Mouse (Mus musculus) midbrain, embryonic 13.5 days (tissue): ENCODE results near the gene Cd72. TPM values are rescaled to one million over a fixed set of nuclear protein-coding genes. Genes with fewer than 3 reads are reported as not detected.

ENCODE experiments used
- ATAC-seq: fragments of 200-750 bp; cut with Nextera tagmentation; 2 replicates; pipeline ENCODE4 v1.8.0; 2017; ENCODE audit warnings: mild to moderate bottlenecking, moderate TSS enrichment, moderate library complexity
- H3K27ac ChIP-seq: fragments of 300-500 bp; sonication (generic); 2 replicates; pipeline ENCODE4 v1.5.1; 2015; ENCODE audit warnings: inconsistent platforms, mild to moderate bottlenecking, moderate library complexity
- H3K27me3 ChIP-seq: fragments of 300-500 bp; sonication (generic); 2 replicates; pipeline ENCODE4 v1.6.1; 2015; ENCODE audit warnings: mild to moderate bottlenecking, inconsistent platforms
- H3K36me3 ChIP-seq: fragments of 300-500 bp; sonication (generic); 2 replicates; pipeline ENCODE4 v1.6.1; 2015; ENCODE audit warnings: mild to moderate bottlenecking, inconsistent platforms
- H3K4me1 ChIP-seq: fragments of 300-500 bp; sonication (generic); replicated peaks from 2 replicates; pipeline ENCODE4 v1.6.1; 2015; ENCODE audit warnings: inconsistent platforms
- H3K4me2 ChIP-seq: fragments of 300-500 bp; sonication (generic); replicated peaks from 2 replicates; pipeline ENCODE4 v1.6.1; 2015; ENCODE audit warnings: moderate library complexity, mild to moderate bottlenecking, inconsistent platforms
- H3K4me3 ChIP-seq: fragments of 300-500 bp; sonication (generic); replicated peaks from 2 replicates; pipeline ENCODE4 v1.5.1; 2015; ENCODE audit warnings: mild to moderate bottlenecking, inconsistent platforms
- H3K9ac ChIP-seq: fragments of 300-500 bp; sonication (generic); replicated peaks from 2 replicates; pipeline ENCODE4 v1.6.1; 2015; ENCODE audit warnings: mild to moderate bottlenecking, inconsistent platforms
- H3K9me3 ChIP-seq: fragments of 300-500 bp; sonication (generic); 2 replicates; pipeline ENCODE4 v1.6.1; 2016; ENCODE audit warnings: mild to moderate bottlenecking, inconsistent platforms
- WGBS: fragments of 180-500 bp; shearing (Covaris S2); methylation state at CpG from one replicate; pipeline ENCODE4 v1.1.7; 2015; 5-methylcytosine and 5-hydroxymethylcytosine counted together
- polyA plus RNA-seq: library from polyadenylated mRNA; unstranded; fragments of >200 nt; fragmentation: Nextera tagmentation; extraction: Ambion mirVana; gene quantifications from 2 replicates; pipeline ENCODE4 v1.2.1, GENCODE M21; 2015

Cd72 gene
- polyA plus RNA-seq, 1 experiment from 2014 or later, result 4.7 TPM

GRCm38 (mm10) chr4:43476604-43477003 lies 22.2 kb upstream of the Cd72 start:
- no peak overlapping the region for H3K4me2 ChIP-seq
- no peaks in the 10 kb centered on the region for H3K27me3 ChIP-seq
- 91% methylated on average over 6 of the region's 6 CpGs for WGBS
- no peak overlapping the region for H3K27ac ChIP-seq
- H3K36me3 ChIP-seq, result no peaks in the 10 kb centered on the region
- 0 out of 2 replicates have a peak, but pooled peaks cover 4% of the 10 kb centered on the region for H3K4me1 ChIP-seq
- no peak overlapping the region for H3K9ac ChIP-seq
- no peak for ATAC-seq
- no peak overlapping the region for H3K4me3 ChIP-seq
- no peaks in the 10 kb centered on the region for H3K9me3 ChIP-seq

- H3K4me1 ChIP-seq, result 0 out of 2 replicates have a peak, but pooled peaks cover 4% of the 10 kb centered on the region
- no peak overlapping the region for H3K9ac ChIP-seq
- H3K27me3 ChIP-seq, result no peaks in the 10 kb centered on the region
- H3K9me3 ChIP-seq, result no peaks in the 10 kb centered on the region
- no peak overlapping the region for H3K4me2 ChIP-seq
- no peak for ATAC-seq
- no peak overlapping the region for H3K4me3 ChIP-seq
- no peak overlapping the region for H3K27ac ChIP-seq
- no peaks in the 10 kb centered on the region for H3K36me3 ChIP-seq
- 74% methylated on average over 1 of the region's 1 CpGs for WGBS
Measured at GRCm38 (mm10) chr4:43473636-43474035, 19.2 kb upstream of the Cd72 start.

GRCm38 (mm10) chr4:43470301-43470700 lies 15.9 kb upstream of the Cd72 start:
- no peaks in the 10 kb centered on the region for H3K27me3 ChIP-seq
- no peaks in the 10 kb centered on the region for H3K36me3 ChIP-seq
- H3K9ac ChIP-seq, result no peak overlapping the region
- WGBS, result 90% methylated on average over 10 of the region's 10 CpGs
- H3K27ac ChIP-seq, result no peak overlapping the region
- no peak overlapping the region for H3K4me2 ChIP-seq
- no peaks in the 10 kb centered on the region for H3K4me1 ChIP-seq
- H3K4me3 ChIP-seq, result no peak overlapping the region
- no peaks in the 10 kb centered on the region for H3K9me3 ChIP-seq
- no peak for ATAC-seq

GRCm38 (mm10) chr4:43466872-43467271 lies 12.4 kb upstream of the Cd72 start:
- WGBS, result 94% methylated on average over 7 of the region's 7 CpGs
- H3K9ac ChIP-seq, result no peak overlapping the region
- no peak overlapping the region for H3K4me2 ChIP-seq
- no peak overlapping the region for H3K27ac ChIP-seq
- ATAC-seq, result no peak
- H3K36me3 ChIP-seq, result no peaks in the 10 kb centered on the region
- no peaks in the 10 kb centered on the region for H3K27me3 ChIP-seq
- no peak overlapping the region for H3K4me3 ChIP-seq
- H3K9me3 ChIP-seq, result no peaks in the 10 kb centered on the region
- no peaks in the 10 kb centered on the region for H3K4me1 ChIP-seq

GRCm38 (mm10) chr4:43465935-43466334 lies 11.5 kb upstream of the Cd72 start:
- 87% methylated on average over 6 of the region's 6 CpGs for WGBS
- Histone ChIP-seq H3K4me2 (no peak overlapping the region), H3K4me3 (no peak overlapping the region), H3K4me1 (no peaks in the 10 kb centered on the region), H3K27ac (no peak overlapping the region), H3K9me3 (no peaks in the 10 kb centered on the region), H3K36me3 (no peaks in the 10 kb centered on the region), H3K9ac (no peak overlapping the region), H3K27me3 (no peaks in the 10 kb centered on the region)
- ATAC-seq, result no peak

GRCm38 (mm10) chr4:43463102-43463501 lies 8.7 kb upstream of the Cd72 start:
- no peak overlapping the region for H3K9ac ChIP-seq
- WGBS, result 92% methylated on average over 5 of the region's 5 CpGs
- H3K27ac ChIP-seq, result no peak overlapping the region
- no peak overlapping the region for H3K4me2 ChIP-seq
- no peaks in the 10 kb centered on the region for H3K36me3 ChIP-seq
- ATAC-seq, result no peak
- H3K9me3 ChIP-seq, result no peaks in the 10 kb centered on the region
- H3K27me3 ChIP-seq, result no peaks in the 10 kb centered on the region
- H3K4me3 ChIP-seq, result no peak overlapping the region
- no peaks in the 10 kb centered on the region for H3K4me1 ChIP-seq

- no peak overlapping the region for H3K9ac ChIP-seq
- no peak for ATAC-seq
Measured at GRCm38 (mm10) chr4:43457124-43457523, 2.7 kb upstream of the Cd72 start.

GRCm38 (mm10) chr4:43456470-43456869 lies 2.0 kb upstream of the Cd72 start:
- no peak overlapping the region for H3K4me3 ChIP-seq
- no peaks in the 10 kb centered on the region for H3K9me3 ChIP-seq
- no peak overlapping the region for H3K27ac ChIP-seq
- no peak overlapping the region for H3K9ac ChIP-seq
- no peak for ATAC-seq
- peaks cover 21% of the 10 kb centered on the region for H3K4me1 ChIP-seq
- 35% methylated on average over 4 of the region's 4 CpGs for WGBS
- no peaks in the 10 kb centered on the region for H3K36me3 ChIP-seq
- H3K4me2 ChIP-seq, result no peak overlapping the region
- peaks cover 27% of the 10 kb centered on the region for H3K27me3 ChIP-seq

More at GRCm38 (mm10) chr4:43457124-43457523, 2.7 kb upstream of the Cd72 start:
- Histone ChIP-seq H3K4me2 (no peak overlapping the region), H3K4me3 (no peak overlapping the region), H3K27me3 (peaks cover 27% of the 10 kb centered on the region), H3K36me3 (no peaks in the 10 kb centered on the region), H3K9me3 (no peaks in the 10 kb centered on the region), H3K4me1 (peaks cover 21% of the 10 kb centered on the region), H3K27ac (no peak overlapping the region)
- WGBS, result 24% methylated on average over 8 of the region's 8 CpGs

GRCm38 (mm10) chr4:43453413-43453812 lies 1.0 kb downstream of the Cd72 start:
- peak; percentile 53; the same call in 1 of the 2 replicates for ATAC-seq

GRCm38 (mm10) chr4:43452315-43452714 lies 2.1 kb downstream of the Cd72 start:
- peaks cover 27% of the 10 kb centered on the region for H3K27me3 ChIP-seq
- no peak overlapping the region for H3K4me2 ChIP-seq
- H3K36me3 ChIP-seq, result peaks cover 13% of the 10 kb centered on the region
- H3K4me3 ChIP-seq, result no peak overlapping the region
- peaks cover 21% of the 10 kb centered on the region for H3K4me1 ChIP-seq
- H3K9ac ChIP-seq, result no peak overlapping the region
- no peak overlapping the region for H3K27ac ChIP-seq
- no peak for ATAC-seq
- H3K9me3 ChIP-seq, result no peaks in the 10 kb centered on the region
- WGBS, result 68% methylated on average over 11 of the region's 11 CpGs

More at GRCm38 (mm10) chr4:43453413-43453812, 1.0 kb downstream of the Cd72 start:
- Histone ChIP-seq H3K36me3 (0 out of 2 replicates have a peak, but pooled peaks cover 2% of the 10 kb centered on the region), H3K9ac (peak overlapping the region; percentile 50), H3K4me3 (peak overlapping the region; percentile 13), H3K27me3 (peaks cover 27% of the 10 kb centered on the region), H3K4me1 (peaks cover 21% of the 10 kb centered on the region), H3K4me2 (peak overlapping the region; percentile 49), H3K27ac (no peak overlapping the region), H3K9me3 (no peaks in the 10 kb centered on the region)
- under 1% methylated on average over 18 of the region's 18 CpGs for WGBS

GRCm38 (mm10) chr4:43448554-43448953 lies 5.9 kb downstream of the Cd72 start:
- Histone ChIP-seq H3K4me3 (no peak overlapping the region), H3K36me3 (peaks cover 38% of the 10 kb centered on the region), H3K4me1 (peaks cover 22% of the 10 kb centered on the region), H3K27ac (no peak overlapping the region), H3K9ac (no peak overlapping the region), H3K9me3 (no peaks in the 10 kb centered on the region), H3K4me2 (no peak overlapping the region), H3K27me3 (peaks cover 12% of the 10 kb centered on the region)
- no peak for ATAC-seq
- 91% methylated on average over 3 of the region's 3 CpGs for WGBS

- Histone ChIP-seq H3K9ac (no peak overlapping the region), H3K27ac (no peak overlapping the region), H3K36me3 (peaks cover 38% of the 10 kb centered on the region), H3K4me2 (no peak overlapping the region), H3K4me1 (peaks cover 17% of the 10 kb centered on the region), H3K4me3 (no peak overlapping the region), H3K9me3 (no peaks in the 10 kb centered on the region), H3K27me3 (no peaks in the 10 kb centered on the region; the same call in 1 of the 2 replicates)
- ATAC-seq, result no peak
- WGBS, result 88% methylated on average over 13 of the region's 13 CpGs
Measured at GRCm38 (mm10) chr4:43447251-43447650, 7.2 kb downstream of the Cd72 start.

GRCm38 (mm10) chr4:43443511-43443910 lies 10.9 kb downstream of the Cd72 start:
- Histone ChIP-seq H3K27ac (peak overlapping the region; percentile 97), H3K9me3 (no peaks in the 10 kb centered on the region), H3K4me3 (peak overlapping the region; percentile 98), H3K27me3 (no peaks in the 10 kb centered on the region), H3K4me2 (peak overlapping the region; percentile 97), H3K4me1 (peaks cover 21% of the 10 kb centered on the region), H3K36me3 (peaks cover 36% of the 10 kb centered on the region), H3K9ac (peak overlapping the region; percentile 100)
- WGBS, result under 1% methylated on average over 25 of the region's 28 CpGs
- no peak for ATAC-seq
